Mouse (Mus musculus): Measurements from ENCODE around the gene Fgd2. TPM values are rescaled to one million over a fixed set of nuclear protein-coding genes. Genes with fewer than 3 reads are reported as not detected.

Fgd2 gene
- total and polyA plus RNA-seq, 2 experiments from 2014 or later, result 14.1 to 17.3 TPM

GRCm38 (mm10) chr17:29355841-29356478, 4.8 kb upstream of the Fgd2 start:
- H3K27ac ChIP-seq (ENCODE audit: low read depth, low read length), result peak overlapping the region; percentile 91
- 5% methylated on average over 17 of the region's 17 CpGs for WGBS
- peak overlapping the region; percentile 9; the same call in 1 of the 2 replicates for H3K4me3 ChIP-seq (ENCODE audit: low read depth, low read length)

GRCm38 (mm10) chr17:29356479-29356856, 4.2 kb upstream of the Fgd2 start:
- Histone ChIP-seq H3K27ac (ENCODE audit: low read depth, low read length) (peak overlapping the region; percentile 91), H3K4me1 (ENCODE audit: insufficient read depth) (peaks cover 23% of the 10 kb centered on the region), H3K4me2 (ENCODE audit: low read depth) (peak overlapping the region; percentile 52), H3K9ac (peak overlapping the region; percentile 56), H3K27me3 (ENCODE audit: insufficient read depth, low read length) (no peaks in the 10 kb centered on the region), H3K36me3 (ENCODE audit: insufficient read depth) (no peaks in the 10 kb centered on the region), H3K4me3 (ENCODE audit: low read depth, low read length) (peak overlapping the region; percentile 28), H3K9me3 (ENCODE audit: low read length) (no peaks in the 10 kb centered on the region)
- 4% methylated on average over 11 of the region's 11 CpGs for WGBS
- ATAC-seq (peak; percentile 95), DNase-seq (peak; percentile 86)
- TF ChIP-seq CTCF (IDR thresholded peaks at IDR 0.05; ENCODE audit: low read depth), result no peak

More at GRCm38 (mm10) chr17:29355841-29356478, 4.8 kb upstream of the Fgd2 start:
- DNase-seq (peak; percentile 64), ATAC-seq (peak; percentile 32)
- no peak for TF ChIP-seq CTCF (IDR thresholded peaks at IDR 0.05; ENCODE audit: low read depth)
- Histone ChIP-seq H3K4me1 (ENCODE audit: insufficient read depth) (peaks cover 23% of the 10 kb centered on the region), H3K4me2 (ENCODE audit: low read depth) (peak overlapping the region; percentile 52), H3K9ac (peak overlapping the region; percentile 56), H3K9me3 (ENCODE audit: low read length) (no peaks in the 10 kb centered on the region), H3K27me3 (ENCODE audit: insufficient read depth, low read length) (no peaks in the 10 kb centered on the region), H3K36me3 (ENCODE audit: insufficient read depth) (no peaks in the 10 kb centered on the region)

- ATAC-seq (peak; percentile 36), DNase-seq (no peak)
- Histone ChIP-seq H3K27ac (ENCODE audit: low read depth, low read length) (peak overlapping the region; percentile 91), H3K4me1 (ENCODE audit: insufficient read depth) (peaks cover 23% of the 10 kb centered on the region), H3K9ac (peak overlapping the region; percentile 56), H3K4me2 (ENCODE audit: low read depth) (peak overlapping the region; percentile 52), H3K36me3 (ENCODE audit: insufficient read depth) (no peaks in the 10 kb centered on the region), H3K27me3 (ENCODE audit: insufficient read depth, low read length) (no peaks in the 10 kb centered on the region), H3K9me3 (ENCODE audit: low read length) (no peaks in the 10 kb centered on the region), H3K4me3 (ENCODE audit: low read depth, low read length) (peak overlapping the region; percentile 28)
- WGBS, result 5% methylated on average over 9 of the region's 9 CpGs
- no peak for TF ChIP-seq CTCF (IDR thresholded peaks at IDR 0.05; ENCODE audit: low read depth)
Measured at GRCm38 (mm10) chr17:29356882-29357281, 3.8 kb upstream of the Fgd2 start.

GRCm38 (mm10) chr17:29358928-29359327, 1.8 kb upstream of the Fgd2 start:
- 57% methylated on average over 3 of the region's 3 CpGs for WGBS
- no peaks in the 10 kb centered on the region for H3K36me3 ChIP-seq (ENCODE audit: insufficient read depth)
- H3K27me3 ChIP-seq (ENCODE audit: insufficient read depth, low read length), result no peaks in the 10 kb centered on the region
- H3K9ac ChIP-seq, result no peak overlapping the region
- no peak overlapping the region for H3K27ac ChIP-seq (ENCODE audit: low read depth, low read length)
- no peak for ATAC-seq
- TF ChIP-seq CTCF (IDR thresholded peaks at IDR 0.05; ENCODE audit: low read depth), result no peak
- H3K4me3 ChIP-seq (ENCODE audit: low read depth, low read length), result no peak overlapping the region
- peaks cover 23% of the 10 kb centered on the region for H3K4me1 ChIP-seq (ENCODE audit: insufficient read depth)
- H3K9me3 ChIP-seq (ENCODE audit: low read length), result no peaks in the 10 kb centered on the region
- DNase-seq, result no peak
- no peak overlapping the region for H3K4me2 ChIP-seq (ENCODE audit: low read depth)

- Histone ChIP-seq H3K36me3 (ENCODE audit: insufficient read depth) (no peaks in the 10 kb centered on the region), H3K4me3 (ENCODE audit: low read depth, low read length) (no peak overlapping the region), H3K27ac (ENCODE audit: low read depth, low read length) (no peak overlapping the region), H3K4me2 (ENCODE audit: low read depth) (no peak overlapping the region), H3K27me3 (ENCODE audit: insufficient read depth, low read length) (no peaks in the 10 kb centered on the region), H3K9ac (no peak overlapping the region), H3K9me3 (ENCODE audit: low read length) (no peaks in the 10 kb centered on the region), H3K4me1 (ENCODE audit: insufficient read depth) (0 out of 2 replicates have a peak, but pooled peaks cover 3% of the 10 kb centered on the region)
- TF ChIP-seq CTCF (IDR thresholded peaks at IDR 0.05; ENCODE audit: low read depth), result no peak
- DNase-seq (no peak), ATAC-seq (no peak)
- 66% methylated on average over 8 of the region's 8 CpGs for WGBS
Measured at GRCm38 (mm10) chr17:29361982-29362691, 1.4 kb downstream of the Fgd2 start.

- H3K4me2 ChIP-seq (ENCODE audit: low read depth), result no peak overlapping the region
- no peak overlapping the region for H3K4me3 ChIP-seq (ENCODE audit: low read depth, low read length)
- ATAC-seq (no peak), DNase-seq (no peak)
- H3K9me3 ChIP-seq (ENCODE audit: low read length), result no peaks in the 10 kb centered on the region
- H3K36me3 ChIP-seq (ENCODE audit: insufficient read depth), result no peaks in the 10 kb centered on the region
- no peak for TF ChIP-seq CTCF (IDR thresholded peaks at IDR 0.05; ENCODE audit: low read depth)
- no peaks in the 10 kb centered on the region for H3K27me3 ChIP-seq (ENCODE audit: insufficient read depth, low read length)
- 83% methylated on average over 8 of the region's 8 CpGs for WGBS
- H3K9ac ChIP-seq, result no peak overlapping the region
- H3K27ac ChIP-seq (ENCODE audit: low read depth, low read length), result no peak overlapping the region
- no peaks in the 10 kb centered on the region for H3K4me1 ChIP-seq (ENCODE audit: insufficient read depth)
Measured at GRCm38 (mm10) chr17:29363109-29363508, 2.4 kb downstream of the Fgd2 start.

GRCm38 (mm10) chr17:29365105-29365621, 4.4 kb downstream of the Fgd2 start:
- Histone ChIP-seq H3K36me3 (ENCODE audit: insufficient read depth) (no peaks in the 10 kb centered on the region), H3K9me3 (ENCODE audit: low read length) (no peaks in the 10 kb centered on the region), H3K9ac (no peak overlapping the region), H3K4me3 (ENCODE audit: low read depth, low read length) (no peak overlapping the region), H3K27ac (ENCODE audit: low read depth, low read length) (no peak overlapping the region), H3K27me3 (ENCODE audit: insufficient read depth, low read length) (no peaks in the 10 kb centered on the region), H3K4me1 (ENCODE audit: insufficient read depth) (no peaks in the 10 kb centered on the region), H3K4me2 (ENCODE audit: low read depth) (no peak overlapping the region)
- ATAC-seq, result no peak
- WGBS, result 91% methylated on average over 13 of the region's 13 CpGs
- TF ChIP-seq CTCF (IDR thresholded peaks at IDR 0.05; ENCODE audit: low read depth), result no peak
- no peak for DNase-seq

All from forebrain, postnatal 0 days (tissue).